Mouse (Mus musculus): ENCODE measurements around the gene Gm20388. TPM values are rescaled to one million over a fixed set of nuclear protein-coding genes. Genes with fewer than 3 reads are reported as not detected.

Gene Gm20388
- polyA plus RNA-seq, 1 experiment from 2014 or later: 8.3 TPM

DNA sequence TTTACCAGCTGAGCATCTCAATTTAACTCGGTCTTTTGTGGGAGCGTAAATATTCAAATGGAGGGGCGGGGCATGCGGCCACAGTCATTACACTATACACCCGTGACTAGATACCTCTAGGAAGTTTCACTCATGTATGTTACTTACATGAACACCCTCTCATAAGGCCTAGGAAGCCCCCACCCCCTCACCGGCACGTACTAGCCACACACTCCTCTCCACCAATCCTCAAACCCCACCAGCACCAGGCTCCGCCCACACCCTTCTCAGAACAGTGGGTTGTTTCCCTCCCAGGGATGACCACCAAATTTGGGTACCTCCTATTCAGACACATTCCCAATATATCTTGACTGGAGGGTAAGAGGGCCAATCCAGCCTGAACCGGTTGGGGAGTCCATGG is 696.8 kb downstream of the Gm20388 start:
- no peaks in the 10 kb centered on the region for H3K4me1 ChIP-seq (replicated peaks; ENCODE audit: control insufficient read depth, insufficient read depth, low read length)
- ATAC-seq (replicated peaks; ENCODE audit: low FRiP score, low TSS enrichment, low read depth) (no peak), DNase-seq (ENCODE audit: low spot score) (no peak)
- no peak overlapping the region for H3K4me2 ChIP-seq (ENCODE audit: low read length)
- H3K4me3 ChIP-seq (ENCODE audit: low read depth, low read length): no peak overlapping the region
- H3K27ac ChIP-seq (ENCODE audit: low read depth): no peak overlapping the region
- H3K9me3 ChIP-seq (ENCODE audit: control insufficient read depth, low read length): no peaks in the 10 kb centered on the region
- H3K27me3 ChIP-seq (replicated peaks; ENCODE audit: control insufficient read depth, insufficient read depth, low read length): no peaks in the 10 kb centered on the region
- no peak overlapping the region for H3K9ac ChIP-seq (ENCODE audit: low read length)
- no peaks in the 10 kb centered on the region for H3K36me3 ChIP-seq (ENCODE audit: control insufficient read depth, insufficient read depth, low read length)
- 81% methylated on average over 9 of the region's 9 CpGs for WGBS

DNA sequence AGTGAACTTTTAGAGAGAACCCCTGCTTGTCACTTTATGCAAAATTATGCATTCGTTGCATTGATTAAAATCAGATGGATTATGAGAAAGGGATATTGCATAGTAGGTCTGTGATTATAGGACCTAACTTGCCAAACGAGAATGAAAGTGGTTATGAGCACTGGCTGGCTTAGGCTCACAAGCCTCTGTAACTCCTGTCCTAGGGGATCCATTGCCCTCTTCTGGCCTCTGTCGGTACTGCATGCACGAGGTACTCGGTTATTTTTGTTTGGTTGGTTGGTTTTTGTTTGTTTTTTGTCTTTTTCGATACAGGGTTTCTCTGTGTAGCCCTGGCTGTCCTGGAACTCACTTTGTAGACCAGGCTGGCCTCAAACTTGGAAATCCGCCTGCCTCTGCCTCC is 697.2 kb downstream of the Gm20388 start:
- no peak overlapping the region for H3K4me2 ChIP-seq (ENCODE audit: low read length)
- ATAC-seq (replicated peaks; ENCODE audit: low FRiP score, low TSS enrichment, low read depth) (0 out of 2 replicates have a peak, but pooled peaks have one; percentile 29), DNase-seq (ENCODE audit: low spot score) (peak; percentile 89)
- no peaks in the 10 kb centered on the region for H3K36me3 ChIP-seq (ENCODE audit: control insufficient read depth, insufficient read depth, low read length)
- no peaks in the 10 kb centered on the region for H3K4me1 ChIP-seq (replicated peaks; ENCODE audit: control insufficient read depth, insufficient read depth, low read length)
- no peak overlapping the region for H3K9ac ChIP-seq (ENCODE audit: low read length)
- H3K9me3 ChIP-seq (ENCODE audit: control insufficient read depth, low read length): no peaks in the 10 kb centered on the region
- H3K27me3 ChIP-seq (replicated peaks; ENCODE audit: control insufficient read depth, insufficient read depth, low read length): no peaks in the 10 kb centered on the region
- H3K4me3 ChIP-seq (ENCODE audit: low read depth, low read length): no peak overlapping the region
- no peak overlapping the region for H3K27ac ChIP-seq (ENCODE audit: low read depth)
- 21% methylated on average over 7 of the region's 7 CpGs for WGBS

DNA sequence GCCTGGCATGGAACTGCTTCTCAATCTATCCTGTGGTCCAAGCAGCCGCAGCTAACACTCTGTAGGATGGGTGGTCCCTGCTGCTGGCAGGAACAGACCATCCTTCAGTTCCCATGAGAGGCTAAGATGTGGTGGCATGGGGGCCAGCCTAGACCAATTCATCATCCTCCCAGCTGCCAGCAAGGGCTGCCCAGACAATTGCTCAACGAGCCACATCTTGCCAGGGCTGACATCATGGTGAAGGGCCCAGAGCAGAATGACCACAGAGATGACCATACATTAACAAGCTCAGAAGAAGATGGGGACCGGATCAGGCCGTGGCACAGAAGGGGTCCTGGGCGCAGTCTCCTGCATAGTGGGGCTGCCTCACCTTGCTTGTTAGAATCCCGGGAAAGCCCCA is 700.2 kb downstream of the Gm20388 start:
- H3K4me3 ChIP-seq (ENCODE audit: low read depth, low read length): no peak overlapping the region
- ATAC-seq (replicated peaks; ENCODE audit: low FRiP score, low TSS enrichment, low read depth): no peak
- no peaks in the 10 kb centered on the region for H3K4me1 ChIP-seq (replicated peaks; ENCODE audit: control insufficient read depth, insufficient read depth, low read length)
- no peaks in the 10 kb centered on the region for H3K9me3 ChIP-seq (ENCODE audit: control insufficient read depth, low read length)
- DNase-seq (ENCODE audit: low spot score): no peak
- no peaks in the 10 kb centered on the region for H3K36me3 ChIP-seq (ENCODE audit: control insufficient read depth, insufficient read depth, low read length)
- no peak overlapping the region for H3K9ac ChIP-seq (ENCODE audit: low read length)
- H3K27me3 ChIP-seq (replicated peaks; ENCODE audit: control insufficient read depth, insufficient read depth, low read length): no peaks in the 10 kb centered on the region
- H3K27ac ChIP-seq (ENCODE audit: low read depth): no peak overlapping the region
- 83% methylated on average over 6 of the region's 6 CpGs for WGBS
- no peak overlapping the region for H3K4me2 ChIP-seq (ENCODE audit: low read length)

DNA sequence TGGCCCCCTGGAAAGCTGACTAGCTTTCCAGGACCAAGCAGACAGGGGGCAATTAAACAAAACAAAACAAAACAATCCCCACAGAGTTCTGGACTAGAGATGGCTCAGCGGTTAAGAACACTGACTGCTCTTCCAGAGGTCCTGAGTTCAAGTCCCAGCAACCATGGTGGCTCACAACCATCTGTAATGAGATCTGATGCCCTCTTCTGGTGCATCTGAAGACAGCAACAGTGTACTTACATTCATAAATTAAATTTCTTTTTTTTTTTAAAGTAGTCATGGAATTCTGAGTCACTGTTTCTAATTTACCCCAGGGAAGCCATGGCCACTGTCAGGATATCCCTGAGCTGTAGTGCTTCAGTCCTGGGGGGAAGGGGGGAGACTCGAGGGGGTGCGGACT is 703.9 kb downstream of the Gm20388 start:
- no peak for DNase-seq (ENCODE audit: low spot score)
- no peaks in the 10 kb centered on the region for H3K27me3 ChIP-seq (replicated peaks; ENCODE audit: control insufficient read depth, insufficient read depth, low read length)
- no peak overlapping the region for H3K4me2 ChIP-seq (ENCODE audit: low read length)
- H3K9ac ChIP-seq (ENCODE audit: low read length): no peak overlapping the region
- 91% methylated on average over 3 of the region's 3 CpGs for WGBS
- H3K4me3 ChIP-seq (ENCODE audit: low read depth, low read length): no peak overlapping the region
- no peaks in the 10 kb centered on the region; the same call in 1 of the 2 replicates for H3K4me1 ChIP-seq (replicated peaks; ENCODE audit: control insufficient read depth, insufficient read depth, low read length)
- no peak for ATAC-seq (replicated peaks; ENCODE audit: low FRiP score, low TSS enrichment, low read depth)
- H3K36me3 ChIP-seq (ENCODE audit: control insufficient read depth, insufficient read depth, low read length): no peaks in the 10 kb centered on the region
- no peaks in the 10 kb centered on the region for H3K9me3 ChIP-seq (ENCODE audit: control insufficient read depth, low read length)
- H3K27ac ChIP-seq (ENCODE audit: low read depth): no peak overlapping the region

DNA sequence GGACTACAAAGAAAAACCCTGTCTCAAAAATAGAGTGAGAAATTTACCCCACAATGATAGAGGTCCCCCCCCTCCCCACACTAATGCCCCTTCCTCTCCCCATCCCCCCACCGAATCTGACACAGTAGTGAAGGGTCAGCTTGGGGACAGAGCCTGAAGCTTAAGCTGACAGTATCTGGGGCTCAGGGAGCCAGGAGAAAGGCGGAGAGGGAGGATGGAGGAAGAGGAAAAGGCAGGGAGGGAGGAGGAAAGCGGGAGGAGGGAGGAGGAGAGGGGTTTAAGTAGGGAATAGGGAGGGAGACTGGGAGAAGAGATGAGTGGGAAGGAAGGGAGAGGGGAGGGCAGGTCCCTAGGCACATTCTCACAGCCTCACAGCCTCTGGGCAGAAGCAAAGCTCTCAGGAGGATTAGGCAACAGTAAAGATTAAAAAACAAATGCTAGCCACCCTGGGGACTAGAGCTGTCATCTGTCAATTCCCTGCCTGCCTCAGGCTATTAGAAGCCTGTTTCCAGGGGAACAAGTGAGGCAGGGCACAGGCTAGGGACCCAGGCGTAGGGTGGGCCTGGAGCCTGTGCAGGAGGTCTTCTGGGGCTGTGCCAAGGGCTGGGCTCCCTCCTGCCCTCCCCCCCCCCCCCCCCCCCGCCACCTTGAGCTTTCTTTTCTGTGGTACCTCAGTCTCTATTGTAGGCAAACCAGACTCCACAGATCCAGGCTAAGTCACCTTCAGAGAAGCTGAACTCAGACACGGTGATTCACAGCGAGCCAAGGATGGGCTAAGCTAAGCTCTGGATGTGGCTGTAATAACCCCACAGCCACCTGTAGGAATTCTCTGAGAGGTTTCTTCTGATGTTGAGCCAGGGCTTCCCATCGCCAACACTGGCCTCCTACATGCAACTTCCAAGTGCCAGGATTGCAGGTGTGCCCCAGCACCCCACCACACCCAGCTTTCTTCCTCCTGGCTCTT is 706.3 kb downstream of the Gm20388 start:
- Histone ChIP-seq H3K36me3 (ENCODE audit: control insufficient read depth, insufficient read depth, low read length) (no peaks in the 10 kb centered on the region), H3K9me3 (ENCODE audit: control insufficient read depth, low read length) (no peaks in the 10 kb centered on the region), H3K27me3 (replicated peaks; ENCODE audit: control insufficient read depth, insufficient read depth, low read length) (no peaks in the 10 kb centered on the region), H3K4me2 (ENCODE audit: low read length) (no peak overlapping the region), H3K4me3 (ENCODE audit: low read depth, low read length) (no peak overlapping the region), H3K27ac (ENCODE audit: low read depth) (no peak overlapping the region), H3K4me1 (replicated peaks; ENCODE audit: control insufficient read depth, insufficient read depth, low read length) (no peaks in the 10 kb centered on the region; the same call in 1 of the 2 replicates), H3K9ac (ENCODE audit: low read length) (no peak overlapping the region)
- WGBS: 48% methylated on average over 7 of the region's 8 CpGs
- ATAC-seq (replicated peaks; ENCODE audit: low FRiP score, low TSS enrichment, low read depth) (no peak), DNase-seq (ENCODE audit: low spot score) (no peak)

DNA sequence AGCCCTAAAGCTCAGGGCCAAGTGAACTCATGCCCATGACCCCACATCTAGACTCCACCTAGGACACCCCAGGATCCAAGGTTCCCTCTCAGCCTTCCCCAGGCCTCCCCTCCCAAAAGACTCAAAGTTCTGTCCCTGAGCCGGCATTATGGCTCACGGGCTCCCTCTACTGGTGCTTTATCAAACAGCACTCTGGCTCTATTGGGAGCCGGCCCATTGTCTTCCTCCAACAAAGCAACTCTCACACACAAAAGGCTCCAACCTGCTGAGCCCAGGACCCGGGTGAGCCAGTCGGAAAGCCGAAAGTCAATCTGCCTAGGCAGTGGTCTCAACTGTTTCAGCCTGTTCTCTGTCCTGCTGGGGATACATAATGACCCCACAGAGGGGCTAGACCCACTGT is 707.5 kb downstream of the Gm20388 start:
- Histone ChIP-seq H3K9ac (ENCODE audit: low read length) (no peak overlapping the region), H3K27me3 (replicated peaks; ENCODE audit: control insufficient read depth, insufficient read depth, low read length) (no peaks in the 10 kb centered on the region), H3K4me1 (replicated peaks; ENCODE audit: control insufficient read depth, insufficient read depth, low read length) (no peaks in the 10 kb centered on the region; the same call in 1 of the 2 replicates), H3K36me3 (ENCODE audit: control insufficient read depth, insufficient read depth, low read length) (no peaks in the 10 kb centered on the region), H3K9me3 (ENCODE audit: control insufficient read depth, low read length) (no peaks in the 10 kb centered on the region), H3K27ac (ENCODE audit: low read depth) (no peak overlapping the region), H3K4me2 (ENCODE audit: low read length) (no peak overlapping the region), H3K4me3 (ENCODE audit: low read depth, low read length) (no peak overlapping the region)
- 1% methylated on average over 6 of the region's 6 CpGs for WGBS
- ATAC-seq (replicated peaks; ENCODE audit: low FRiP score, low TSS enrichment, low read depth) (peak; percentile 57; the same call in 1 of the 2 replicates), DNase-seq (ENCODE audit: low spot score) (peak; percentile 92)

DNA sequence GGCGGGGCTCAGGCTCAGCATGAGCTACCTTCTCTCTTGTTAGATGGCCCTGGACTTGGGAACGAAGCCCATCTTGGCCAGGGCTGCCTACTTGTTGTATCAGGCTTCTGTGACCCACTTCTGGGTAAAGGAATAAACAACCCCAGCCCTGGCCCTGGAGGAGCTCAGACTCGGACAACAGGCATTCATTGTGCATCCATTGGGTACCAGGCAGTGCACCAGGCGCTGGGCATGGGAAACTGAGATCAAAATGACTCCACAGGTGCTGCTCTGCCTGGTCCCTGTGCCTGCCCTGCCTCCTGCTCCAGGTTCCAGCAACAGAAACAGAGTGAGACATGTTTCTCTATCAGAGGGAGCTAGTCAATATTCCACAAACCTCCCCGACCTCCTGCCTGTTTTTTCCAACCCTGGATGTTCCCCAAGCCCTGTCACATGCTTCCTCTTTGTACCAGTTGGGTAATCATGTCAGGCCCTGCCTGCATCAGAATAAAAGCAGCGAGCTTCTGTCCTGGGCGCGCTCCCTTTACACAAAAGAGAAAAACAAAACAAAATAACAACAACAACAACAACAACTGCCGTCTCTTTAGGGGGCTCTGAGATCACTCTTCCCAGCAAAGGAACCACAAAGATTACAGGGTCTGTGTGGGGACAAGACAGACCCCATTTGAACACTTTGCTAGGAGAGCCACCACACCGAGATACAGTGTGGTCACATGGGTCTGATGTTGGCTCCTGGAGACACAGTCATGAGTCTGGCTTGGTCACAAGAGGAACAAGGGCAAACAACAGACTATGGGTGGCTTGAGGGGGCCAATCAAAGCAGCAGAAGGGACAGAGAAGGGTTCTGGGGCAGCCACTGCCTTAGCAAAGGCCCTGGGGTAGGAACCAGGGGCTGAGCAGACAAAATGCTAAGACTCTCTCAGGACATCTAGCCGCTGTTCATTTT is 708.9 kb downstream of the Gm20388 start:
- ATAC-seq (replicated peaks; ENCODE audit: low FRiP score, low TSS enrichment, low read depth) (no peak), DNase-seq (ENCODE audit: low spot score) (no peak)
- Histone ChIP-seq H3K4me2 (ENCODE audit: low read length) (no peak overlapping the region), H3K4me3 (ENCODE audit: low read depth, low read length) (no peak overlapping the region), H3K4me1 (replicated peaks; ENCODE audit: control insufficient read depth, insufficient read depth, low read length) (no peaks in the 10 kb centered on the region; the same call in 1 of the 2 replicates), H3K27ac (ENCODE audit: low read depth) (no peak overlapping the region), H3K36me3 (ENCODE audit: control insufficient read depth, insufficient read depth, low read length) (no peaks in the 10 kb centered on the region), H3K9ac (ENCODE audit: low read length) (no peak overlapping the region), H3K27me3 (replicated peaks; ENCODE audit: control insufficient read depth, insufficient read depth, low read length) (no peaks in the 10 kb centered on the region), H3K9me3 (ENCODE audit: control insufficient read depth, low read length) (no peaks in the 10 kb centered on the region)
- WGBS: 69% methylated on average over 11 of the region's 11 CpGs

DNA sequence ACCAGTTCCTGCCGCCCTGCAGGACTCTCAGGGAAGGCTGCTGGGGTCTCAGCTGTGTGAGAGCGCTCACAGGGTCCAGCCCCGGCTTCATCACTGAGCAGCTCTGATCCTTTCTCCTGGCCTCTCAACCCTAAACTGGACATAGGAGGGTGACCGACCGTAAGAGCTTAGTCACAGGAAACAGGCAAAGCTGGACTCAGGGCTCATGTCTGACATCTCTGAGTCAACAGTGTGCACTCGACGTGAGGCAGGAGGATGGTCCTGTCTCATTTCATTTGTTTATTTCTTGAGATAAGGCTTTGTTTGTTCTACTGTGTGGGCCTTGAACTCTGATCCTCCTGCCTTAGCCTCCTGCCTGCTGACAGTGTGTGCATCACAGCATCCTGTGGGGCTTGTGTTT is 709.8 kb downstream of the Gm20388 start:
- no peaks in the 10 kb centered on the region; the same call in 1 of the 2 replicates for H3K4me1 ChIP-seq (replicated peaks; ENCODE audit: control insufficient read depth, insufficient read depth, low read length)
- no peaks in the 10 kb centered on the region for H3K9me3 ChIP-seq (ENCODE audit: control insufficient read depth, low read length)
- 38% methylated on average over 7 of the region's 7 CpGs for WGBS
- H3K27me3 ChIP-seq (replicated peaks; ENCODE audit: control insufficient read depth, insufficient read depth, low read length): no peaks in the 10 kb centered on the region
- no peak overlapping the region for H3K4me3 ChIP-seq (ENCODE audit: low read depth, low read length)
- no peak overlapping the region for H3K27ac ChIP-seq (ENCODE audit: low read depth)
- no peak overlapping the region for H3K9ac ChIP-seq (ENCODE audit: low read length)
- no peaks in the 10 kb centered on the region for H3K36me3 ChIP-seq (ENCODE audit: control insufficient read depth, insufficient read depth, low read length)
- ATAC-seq (replicated peaks; ENCODE audit: low FRiP score, low TSS enrichment, low read depth) (no peak), DNase-seq (ENCODE audit: low spot score) (no peak)
- H3K4me2 ChIP-seq (ENCODE audit: low read length): no peak overlapping the region
